Mouse (Mus musculus) bone marrow, adult 2 months (tissue): ENCODE measurements around the gene Maz.

Experiments used
- CTCF ChIP-seq: fragments of 200-500 bp; IDR thresholded peaks from 2 replicates; pipeline ENCODE4 v1.5.1; 2011; ENCODE audit warnings: low read length, control low read depth; ENCODE audit not compliant: control insufficient read depth, insufficient read depth
- POLR2A ChIP-seq: fragments of 200-500 bp; IDR thresholded peaks from 2 replicates; pipeline ENCODE4 v1.6.1; 2011; ENCODE audit warnings: low read depth, mild to moderate bottlenecking, control low read depth, low read length, borderline replicate concordance; ENCODE audit not compliant: control insufficient read depth

DNA sequence TGATC is 10.6 kb downstream of the Maz start, which contains the start of gene Pagr1b:
- TF ChIP-seq POLR2A (no peak), CTCF (no peak)
